8 mouse cellular contexts compared by ENCODE assay signal in the genomic region with DNA sequence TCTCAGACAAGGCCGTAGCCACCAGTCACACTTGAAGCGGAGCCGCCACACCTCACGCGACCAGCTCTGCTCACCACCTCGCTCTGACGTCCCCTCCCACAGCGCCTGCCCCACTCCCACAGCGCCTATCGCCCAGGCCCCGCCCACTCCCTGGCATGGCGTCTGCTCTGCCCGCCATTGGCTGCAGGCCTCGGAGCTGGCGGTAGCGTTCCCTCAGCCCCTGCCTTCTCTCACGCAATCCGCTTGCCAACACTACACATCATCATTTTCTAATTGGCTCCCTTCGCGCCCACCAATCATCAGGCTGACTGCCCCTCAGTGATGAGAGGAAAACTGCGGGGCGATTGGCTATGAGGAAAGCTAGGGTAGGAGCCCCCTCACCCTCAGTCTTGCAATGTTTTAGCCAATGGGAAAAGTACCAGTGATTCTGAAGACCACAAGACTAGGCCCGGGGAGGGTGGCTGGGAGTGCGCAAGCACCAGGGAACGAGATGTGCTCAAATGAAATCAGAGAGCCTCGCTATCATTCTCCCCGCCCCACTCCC. TPM values are rescaled to one million over a fixed set of nuclear protein-coding genes. Genes with fewer than 3 reads are reported as not detected.
DNase-seq lines count a peak whose midpoint lies in the region; ATAC-seq and TF ChIP-seq lines count a peak whose summit lies in the region.

A gene (minus strand): TSS at position 68 of the 544 bp plus-strand sequence.

- peaks cover 16% of the 10 kb centered on the region; the same call in 1 of the 2 replicates for H3K4me1 ChIP-seq in hindbrain, embryonic 10.5 days (replicated peaks)
- H3K4me1 ChIP-seq in lung, postnatal 0 days (ENCODE audit: insufficient read depth, low read depth, low read length): no peaks in the 10 kb centered on the region

- H3K4me3 ChIP-seq in hindbrain, embryonic 10.5 days: peak within 1 kb of the TSS; percentile 70
- peak within 1 kb of the TSS; percentile 51 for H3K4me3 ChIP-seq in lung, postnatal 0 days (ENCODE audit: low read depth, low read length)

- no peak; the same call in 1 of the 2 replicates for TF ChIP-seq EP300 in lung, postnatal 0 days (IDR thresholded peaks at IDR 0.05)

- H3K27me3 ChIP-seq in hindbrain, embryonic 10.5 days (ENCODE audit: insufficient read depth, poor library complexity, severe bottlenecking): peaks cover 100% of the 10 kb centered on the region
- no peaks in the 10 kb centered on the region for H3K27me3 ChIP-seq in lung, postnatal 0 days (replicated peaks; ENCODE audit: insufficient read depth, low read length)

- ATAC-seq in frontal cortex, adult (ENCODE audit: low TSS enrichment): peak; percentile 92
- ATAC-seq in lung, postnatal 0 days: peak; percentile 98

- H3K9ac ChIP-seq in lung, postnatal 0 days (replicated peaks; ENCODE audit: low read depth): peak within 1 kb of the TSS; percentile 70

- no peaks in the 10 kb centered on the region for H3K9me3 ChIP-seq in hindbrain, embryonic 10.5 days
- H3K9me3 ChIP-seq in lung, postnatal 0 days (ENCODE audit: low read length): no peaks in the 10 kb centered on the region

- H3K4me2 ChIP-seq in lung, postnatal 0 days (replicated peaks; ENCODE audit: low read depth, low read length): peak within 1 kb of the TSS; percentile 63

- H3K36me3 ChIP-seq in hindbrain, embryonic 10.5 days: peaks cover 41% of the 10 kb centered on the region
- H3K36me3 ChIP-seq in lung, postnatal 0 days (ENCODE audit: insufficient read depth, low read length): no peaks in the 10 kb centered on the region

- H3K27ac ChIP-seq in hindbrain, embryonic 10.5 days: peak within 1 kb of the TSS; percentile 92
- H3K27ac ChIP-seq in lung, postnatal 0 days (ENCODE audit: low read length): peak within 1 kb of the TSS; percentile 85

- no peak for TF ChIP-seq CTCF in lung, postnatal 0 days (IDR thresholded peaks at IDR 0.05)

- 13% methylated on average over 27 of the region's 27 CpGs for whole genome bisulfite sequencing in hindbrain, embryonic 10.5 days
- WGBS in lung, postnatal 0 days: 12% methylated on average over 22 of the region's 27 CpGs

- peak; percentile 99 for DNase-seq in MEL-GATA-1-ER (ENCODE audit: extremely low read depth, low read depth)
- peak; percentile 90 for DNase-seq in cerebellum, adult 8-10 months
- peak; percentile 90 for DNase-seq in hindbrain, embryonic 10.5 days (ENCODE audit: low spot score)
- DNase-seq in layer of hippocampus, adult 9-11 months: peak; percentile 98
- peak; percentile 97 for DNase-seq in lung, postnatal 0 days (ENCODE audit: low spot score)
- peak; percentile 77 for DNase-seq in ovary, postnatal 14 days (ENCODE audit: low spot score)
- DNase-seq in thymus, postnatal 14 days: peak; percentile 93

RNA-seq across cellular contexts. Expression of the gene that starts here (rescaled TPM):
- 33.4 and 39.6 TPM in 2 replicates for polyA plus RNA-seq in hindbrain, embryonic 10.5 days (2016; fragmentation: Nextera tagmentation; extraction: Ambion mirVana)
- polyA plus RNA-seq in lung, postnatal 0 days (2015; fragmentation: Nextera tagmentation; extraction: Ambion mirVana): 13.5 and 14.0 TPM in 2 replicates

Comparison
In these comparisons a context has a peak if more than half of its experiments do, and no peak if none do; other contexts are left out.
1. Peak in every context shown above with its lines: DNase-seq, ATAC-seq, H3K4me3 ChIP-seq and H3K27ac ChIP-seq.